Mouse (Mus musculus) liver, postnatal 0 days (tissue): ENCODE data around the gene Tmem50b. TPM values are rescaled to one million over a fixed set of nuclear protein-coding genes. Genes with fewer than 3 reads are reported as not detected.
A peak's percentile ranks its signal among the peaks of the same experiment; 100 is the strongest.

Experiments
- ATAC-seq: fragments of 200-750 bp; cut with Nextera tagmentation; 2 replicates; pipeline ENCODE4 v1.8.0; 2017; ENCODE audit warnings: mild to moderate bottlenecking, moderate library complexity
- DNase-seq: peaks from one replicate; pipeline ENCODE4 v3.0.0-alpha.2; 2016
- H3K27ac ChIP-seq: fragments of 300-500 bp; sonication (generic); 2 replicates; pipeline ENCODE4 v1.5.1; 2014; ENCODE audit warnings: antibody characterized with exemption, moderate library complexity, mild to moderate bottlenecking, low read depth
- H3K27me3 ChIP-seq: fragments of 300-500 bp; sonication (generic); 2 replicates; pipeline ENCODE4 v1.6.1; 2014; ENCODE audit warnings: low read length, control low read depth, mixed read lengths; ENCODE audit not compliant: insufficient read depth
- H3K36me3 ChIP-seq: fragments of 300-500 bp; sonication (generic); replicated peaks from 2 replicates; pipeline ENCODE4 v1.6.1; 2014; ENCODE audit warnings: mild to moderate bottlenecking, control low read depth, low read length, moderate library complexity, mixed read lengths; ENCODE audit not compliant: insufficient read depth
- H3K4me1 ChIP-seq: fragments of 300-500 bp; sonication (generic); 2 replicates; pipeline ENCODE4 v1.6.1; 2014; ENCODE audit warnings: antibody characterized with exemption, mild to moderate bottlenecking, control low read depth; ENCODE audit not compliant: insufficient read depth
- H3K4me2 ChIP-seq: fragments of 300-500 bp; sonication (generic); 2 replicates; pipeline ENCODE4 v1.6.1; 2014; ENCODE audit warnings: low read depth, mild to moderate bottlenecking, low read length, moderate library complexity, mixed read lengths
- H3K4me3 ChIP-seq: fragments of 300-500 bp; sonication (generic); 2 replicates; pipeline ENCODE4 v1.5.1; 2014; ENCODE audit warnings: low read depth, low read length
- H3K9ac ChIP-seq: fragments of 300-500 bp; sonication (generic); replicated peaks from 2 replicates; pipeline ENCODE4 v1.6.1; 2014; ENCODE audit warnings: mild to moderate bottlenecking, moderate library complexity
- H3K9me3 ChIP-seq: fragments of 300-500 bp; sonication (generic); 2 replicates; pipeline ENCODE4 v1.6.1; 2016; ENCODE audit warnings: mild to moderate bottlenecking, control low read depth, low read length, mixed read lengths
- CTCF ChIP-seq: sonication (generic); IDR thresholded peaks from 2 replicates; pipeline ENCODE4 v1.5.1; 2016; ENCODE audit warnings: antibody characterized with exemption, low read depth
- EP300 ChIP-seq: IDR thresholded peaks from 2 replicates; pipeline ENCODE4 v1.6.1; 2016; ENCODE audit warnings: antibody characterized with exemption, low read depth, mild to moderate bottlenecking
- WGBS: fragments of 180-500 bp; shearing (Covaris S2); extraction: QIAGEN DNeasy Blood & Tissue Kit; methylation state at CpG from one replicate; pipeline ENCODE4 v1.1.7; 2014; ENCODE audit not compliant: insufficient replicate concordance; 5-methylcytosine and 5-hydroxymethylcytosine counted together
- polyA plus RNA-seq: library from polyadenylated mRNA; unstranded; fragments of >200 nt; fragmentation: Nextera tagmentation; extraction: Ambion mirVana; gene quantifications from 2 replicates; pipeline ENCODE4 v1.2.1, GENCODE M21; 2015

The Tmem50b gene
- polyA plus RNA-seq, 1 experiment from 2014 or later = 8.6 TPM

DNA sequence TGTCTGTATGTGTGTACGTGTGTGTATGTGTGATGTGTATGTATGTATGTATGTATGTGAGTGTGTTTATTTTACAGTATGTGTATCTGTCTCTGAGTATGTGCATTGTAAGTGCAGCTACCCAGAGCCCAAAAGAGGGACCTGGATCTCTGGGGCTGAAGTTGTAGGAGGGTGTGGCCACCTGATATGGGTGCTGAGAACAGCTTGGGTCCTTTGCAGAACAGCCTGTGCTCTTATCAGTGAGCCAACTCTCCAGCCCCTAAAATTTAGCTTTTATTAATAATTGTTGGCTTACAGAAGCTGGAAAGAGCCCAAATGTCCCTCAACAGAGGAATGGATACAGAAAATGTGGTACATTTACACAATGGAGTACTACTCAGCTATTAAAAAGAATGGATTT is 54.0 kb downstream of the Tmem50b start:
- no peak overlapping the region for H3K9ac ChIP-seq
- H3K9me3 ChIP-seq = no peaks in the 10 kb centered on the region
- no peak overlapping the region for H3K27ac ChIP-seq
- H3K4me3 ChIP-seq = no peak overlapping the region
- 93% methylated on average over 1 of the region's 1 CpGs for WGBS
- no peaks in the 10 kb centered on the region for H3K27me3 ChIP-seq
- no peaks in the 10 kb centered on the region for H3K36me3 ChIP-seq
- DNase-seq = no peak
- H3K4me1 ChIP-seq = peaks cover 37% of the 10 kb centered on the region
- no peak for ATAC-seq
- no peak overlapping the region for H3K4me2 ChIP-seq
- no peak for TF ChIP-seq CTCF
- TF ChIP-seq EP300 = no peak

DNA sequence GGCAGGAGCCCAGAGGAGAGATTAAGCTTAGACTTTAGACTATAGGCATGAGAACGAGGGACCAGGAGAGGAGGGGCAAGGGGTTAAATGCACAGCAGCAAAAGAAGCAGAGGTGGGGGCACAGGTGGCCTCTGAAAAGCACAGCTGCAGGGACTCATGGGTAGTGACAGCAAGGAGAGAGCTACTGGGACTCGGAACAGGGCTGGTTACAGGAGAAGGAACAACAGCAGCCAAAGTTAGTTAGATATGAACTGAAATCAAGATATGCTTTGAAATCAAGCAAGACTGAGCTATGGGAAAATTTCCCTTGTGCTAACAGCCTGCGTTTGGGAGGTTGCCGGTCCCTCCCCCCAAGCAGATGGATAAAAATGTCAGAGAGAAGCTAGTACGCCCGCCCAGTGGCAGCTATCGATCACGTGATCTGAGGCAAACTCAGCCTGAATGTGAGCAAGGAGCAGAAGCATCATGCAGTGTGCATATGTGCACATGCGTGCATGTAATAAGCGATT is 56.0 kb downstream of the Tmem50b start:
- WGBS = 30% methylated on average over 10 of the region's 10 CpGs
- H3K27ac ChIP-seq = no peak overlapping the region

DNA sequence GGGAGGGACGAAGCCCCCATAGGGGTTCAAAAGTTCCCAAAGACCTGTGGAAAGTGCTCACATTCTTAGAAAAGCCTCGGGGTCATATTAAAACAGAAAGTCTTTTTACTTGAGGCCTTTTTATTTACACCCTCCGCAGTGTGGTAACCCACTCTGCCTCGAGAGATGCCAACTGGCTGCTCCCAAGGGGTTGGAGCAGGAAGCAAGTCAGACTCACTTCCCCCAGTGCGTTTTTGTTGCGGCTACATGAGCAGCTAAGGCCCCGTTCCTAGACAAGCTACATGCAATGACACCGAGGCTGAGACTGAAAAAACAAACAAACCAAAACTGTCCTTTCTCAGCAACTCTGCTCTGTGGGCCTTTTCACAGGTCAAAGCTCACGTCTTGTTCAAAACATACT is 59.1 kb downstream of the Tmem50b start:
- peak; percentile 45 for DNase-seq
- Histone ChIP-seq H3K4me3 (no peak overlapping the region), H3K9ac (no peak overlapping the region), H3K4me1 (peaks cover 35% of the 10 kb centered on the region), H3K27me3 (no peaks in the 10 kb centered on the region), H3K4me2 (no peak overlapping the region), H3K36me3 (no peaks in the 10 kb centered on the region), H3K27ac (peak overlapping the region; percentile 86), H3K9me3 (no peaks in the 10 kb centered on the region)
- 42% methylated on average over 9 of the region's 9 CpGs for WGBS
- 0 out of 2 replicates have a peak, but pooled peaks have one; percentile 20 for ATAC-seq
- TF ChIP-seq EP300 = no peak
- no peak for TF ChIP-seq CTCF

More for the DNA sequence above, 56.0 kb downstream of the Tmem50b start:
- Histone ChIP-seq H3K36me3 (no peaks in the 10 kb centered on the region), H3K9me3 (no peaks in the 10 kb centered on the region), H3K27me3 (no peaks in the 10 kb centered on the region), H3K4me2 (peak overlapping the region; percentile 37), H3K9ac (no peak overlapping the region), H3K4me3 (no peak overlapping the region), H3K4me1 (peaks cover 43% of the 10 kb centered on the region)
- TF ChIP-seq EP300 = no peak
- no peak for TF ChIP-seq CTCF
- DNase-seq = peak; percentile 45
- no peak for ATAC-seq

DNA sequence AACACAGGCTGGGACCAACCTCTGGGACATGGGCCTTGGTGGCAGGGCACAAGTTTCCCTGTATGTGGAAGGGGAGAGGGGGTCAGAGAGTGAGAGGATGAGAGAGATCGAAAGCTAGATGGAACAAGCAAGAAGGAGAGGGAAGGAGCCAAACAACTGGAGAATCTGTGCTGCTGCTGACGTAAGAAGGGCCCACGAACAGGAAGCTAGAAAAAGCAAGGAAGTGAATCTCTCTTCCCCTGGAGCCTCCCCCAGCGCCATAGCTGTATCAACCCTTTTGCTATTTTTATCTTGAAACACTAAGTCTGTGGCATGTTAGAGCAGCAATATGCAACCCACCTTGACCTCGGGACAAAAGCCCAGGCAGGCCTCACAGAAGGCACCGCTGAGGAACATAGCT is 59.5 kb downstream of the Tmem50b start:
- DNase-seq = no peak
- H3K36me3 ChIP-seq = no peaks in the 10 kb centered on the region
- H3K4me2 ChIP-seq = no peak overlapping the region
- H3K9ac ChIP-seq = no peak overlapping the region
- no peaks in the 10 kb centered on the region for H3K9me3 ChIP-seq
- WGBS = 42% methylated on average over 6 of the region's 6 CpGs
- no peak for TF ChIP-seq CTCF
- no peak for TF ChIP-seq EP300
- no peaks in the 10 kb centered on the region for H3K27me3 ChIP-seq
- ATAC-seq = no peak; the same call in 1 of the 2 replicates
- peak overlapping the region; percentile 86 for H3K27ac ChIP-seq
- H3K4me3 ChIP-seq = no peak overlapping the region
- H3K4me1 ChIP-seq = peaks cover 38% of the 10 kb centered on the region

DNA sequence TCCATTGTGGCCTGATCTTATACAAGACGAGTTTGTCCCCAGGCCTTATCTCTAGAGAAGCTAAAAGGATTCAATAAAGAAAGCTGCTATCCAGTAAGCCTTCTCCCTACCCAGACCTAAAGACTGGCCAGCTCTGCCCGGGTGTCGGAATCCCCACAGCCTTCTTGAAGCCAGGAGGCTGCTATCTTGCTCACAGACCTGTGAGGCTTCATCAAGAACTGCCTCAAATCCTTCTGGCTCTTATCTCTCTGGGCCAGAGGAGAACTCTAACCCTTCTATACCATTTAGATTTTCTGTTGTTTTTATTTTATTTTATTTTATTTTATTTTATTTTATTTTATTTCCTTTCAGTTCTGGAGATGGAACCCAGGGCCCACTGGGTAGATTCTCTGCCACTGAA is 60.5 kb downstream of the Tmem50b start:
- H3K27ac ChIP-seq = peak overlapping the region; percentile 86; the same call in 1 of the 2 replicates
- no peak overlapping the region for H3K4me3 ChIP-seq
- no peak for DNase-seq
- no peaks in the 10 kb centered on the region for H3K36me3 ChIP-seq
- ATAC-seq = peak; percentile 68
- H3K27me3 ChIP-seq = no peaks in the 10 kb centered on the region
- WGBS = 63% methylated on average over 3 of the region's 3 CpGs
- no peak overlapping the region for H3K9ac ChIP-seq
- no peak overlapping the region for H3K4me2 ChIP-seq
- H3K9me3 ChIP-seq = no peaks in the 10 kb centered on the region
- TF ChIP-seq CTCF = no peak
- peak; percentile 83 for TF ChIP-seq EP300
- H3K4me1 ChIP-seq = peaks cover 38% of the 10 kb centered on the region

DNA sequence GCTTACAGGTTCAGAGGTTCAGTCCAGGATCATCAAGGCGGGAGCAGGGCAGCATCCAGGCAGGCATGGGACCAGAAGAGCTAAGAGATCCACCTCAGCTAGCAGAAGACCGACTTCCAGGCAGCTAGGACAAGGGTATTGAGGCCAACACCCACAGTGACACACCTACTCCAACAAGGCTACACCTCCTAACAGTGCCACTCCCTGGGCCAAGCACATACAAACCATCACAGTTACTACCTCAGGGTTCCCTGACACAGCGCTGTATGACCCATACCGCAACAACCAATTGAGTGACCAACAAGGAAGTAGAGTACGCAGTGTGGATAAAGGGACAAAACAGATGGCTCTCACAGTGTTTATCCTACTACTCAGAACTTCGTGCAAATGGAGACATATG is 61.2 kb downstream of the Tmem50b start:
- Histone ChIP-seq H3K9ac (no peak overlapping the region), H3K4me3 (no peak overlapping the region), H3K4me2 (no peak overlapping the region), H3K9me3 (no peaks in the 10 kb centered on the region), H3K27ac (no peak overlapping the region), H3K36me3 (no peaks in the 10 kb centered on the region), H3K27me3 (no peaks in the 10 kb centered on the region), H3K4me1 (peaks cover 33% of the 10 kb centered on the region)
- no peak for DNase-seq
- ATAC-seq = no peak
- 82% methylated on average over 6 of the region's 6 CpGs for WGBS
- TF ChIP-seq CTCF (no peak), EP300 (no peak)

DNA sequence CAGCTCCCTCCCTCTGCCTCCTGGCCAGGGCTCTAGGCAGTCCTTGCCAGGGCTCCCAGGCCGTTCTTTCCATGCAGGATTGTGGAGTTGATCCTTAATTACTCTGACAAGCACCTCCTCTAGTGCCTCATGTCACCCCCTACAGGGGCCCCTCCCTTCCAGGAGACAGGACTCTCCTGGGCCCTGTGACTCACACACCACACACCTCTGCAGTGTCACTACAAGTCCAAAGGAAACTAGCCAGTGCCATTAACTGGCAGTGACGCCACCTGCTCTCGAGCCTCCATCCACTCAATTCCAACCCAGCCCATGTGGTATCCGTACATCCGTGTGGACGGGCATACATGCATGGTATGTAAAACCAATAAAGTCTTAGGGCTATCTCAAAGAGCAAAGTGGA is 62.7 kb downstream of the Tmem50b start:
- DNase-seq (no peak), ATAC-seq (no peak)
- no peak overlapping the region for H3K4me3 ChIP-seq
- WGBS = 86% methylated on average over 6 of the region's 6 CpGs
- H3K4me1 ChIP-seq = peaks cover 30% of the 10 kb centered on the region
- TF ChIP-seq EP300 (no peak), CTCF (no peak)
- no peaks in the 10 kb centered on the region for H3K27me3 ChIP-seq
- no peak overlapping the region for H3K4me2 ChIP-seq
- no peak overlapping the region for H3K9ac ChIP-seq
- H3K36me3 ChIP-seq = no peaks in the 10 kb centered on the region
- no peak overlapping the region for H3K27ac ChIP-seq
- H3K9me3 ChIP-seq = no peaks in the 10 kb centered on the region
